Mouse (Mus musculus): ENCODE measurements around the gene Zfp784.
"Not testable (repeated sequence)": the region's sequence is repeated elsewhere in the genome, so short reads cannot be mapped to it uniquely, and the experiment has no call there.

Zfp784 gene

GRCm38 (mm10) chr7:5020685-5021084, 17.6 kb downstream of the Zfp784 start:
- DNase-seq (ENCODE audit: low read depth, low spot score), result peak; percentile 11

- DNase-seq (ENCODE audit: low read depth, low spot score), result peak; percentile 97
Measured at GRCm38 (mm10) chr7:5020000-5020681, 18.1 kb downstream of the Zfp784 start, which contains the start of the genes Zfp865 and Ccdc106. Zfp865 (plus strand) TSS chr7:5020376. Ccdc106 (plus strand) TSS chr7:5020553.

GRCm38 (mm10) chr7:5019576-5019975, 18.7 kb downstream of the Zfp784 start:
- not testable (repeated sequence) for DNase-seq (ENCODE audit: low read depth, low spot score)

GRCm38 (mm10) chr7:5017931-5018330, 20.3 kb downstream of the Zfp784 start:
- no peak for DNase-seq (ENCODE audit: low read depth, low spot score)

GRCm38 (mm10) chr7:5017352-5017751, 20.9 kb downstream of the Zfp784 start:
- DNase-seq (ENCODE audit: low read depth, low spot score), result no peak

- DNase-seq (ENCODE audit: low read depth, low spot score), result no peak
Measured at GRCm38 (mm10) chr7:5016920-5017319, 21.3 kb downstream of the Zfp784 start.

GRCm38 (mm10) chr7:5016057-5016456, 22.2 kb downstream of the Zfp784 start:
- DNase-seq (ENCODE audit: low read depth, low spot score), result no peak

- DNase-seq (ENCODE audit: low read depth, low spot score), result peak; percentile 94
Measured at GRCm38 (mm10) chr7:5015118-5016001, 22.9 kb downstream of the Zfp784 start, which contains the start of gene Gm44973. Gm44973 (plus strand) TSS chr7:5015496.

GRCm38 (mm10) chr7:5014251-5015117, 23.8 kb downstream of the Zfp784 start, which contains the start of the genes Zfp524 and Fiz1:
Zfp524 (plus strand) TSS chr7:5014415.
Fiz1 (minus strand) TSS chr7:5014697.
- DNase-seq (ENCODE audit: low read depth, low spot score), result peak; percentile 98

GRCm38 (mm10) chr7:5012681-5013513, 25.3 kb downstream of the Zfp784 start:
- DNase-seq (ENCODE audit: low read depth, low spot score), result no peak

GRCm38 (mm10) chr7:5008229-5008628, 30.0 kb downstream of the Zfp784 start:
- no peak for DNase-seq (ENCODE audit: low read depth, low spot score)

- DNase-seq (ENCODE audit: low read depth, low spot score), result not testable (repeated sequence)
Measured at GRCm38 (mm10) chr7:5002876-5003275, 35.4 kb downstream of the Zfp784 start.

- DNase-seq (ENCODE audit: low read depth, low spot score), result no peak
Measured at GRCm38 (mm10) chr7:4999876-5000275, 38.4 kb downstream of the Zfp784 start.

- DNase-seq (ENCODE audit: low read depth, low spot score), result no peak
Measured at GRCm38 (mm10) chr7:4996934-4997333, 41.3 kb downstream of the Zfp784 start.

- DNase-seq (ENCODE audit: low read depth, low spot score), result peak; percentile 79
Measured at GRCm38 (mm10) chr7:4996003-4996895, 42.0 kb downstream of the Zfp784 start, which contains the start of gene Zfp579. Zfp579 (minus strand) TSS chr7:4996158.

GRCm38 (mm10) chr7:4995268-4996002, 42.8 kb downstream of the Zfp784 start:
- no peak for DNase-seq (ENCODE audit: low read depth, low spot score)

- DNase-seq (ENCODE audit: low read depth, low spot score), result no peak
Measured at GRCm38 (mm10) chr7:4993999-4994788, 44.1 kb downstream of the Zfp784 start.

Data from embryo, embryonic 11.5 days (tissue).